Mouse (Mus musculus) right cerebral cortex, postnatal 14 days (tissue): ENCODE measurements around the gene Iqcj.
A peak's percentile ranks its signal among the peaks of the same experiment; 100 is the strongest.

ENCODE experiments used
- DNase-seq: peaks from one replicate; pipeline ENCODE4 v3.0.0; 2022

Iqcj gene

DNA sequence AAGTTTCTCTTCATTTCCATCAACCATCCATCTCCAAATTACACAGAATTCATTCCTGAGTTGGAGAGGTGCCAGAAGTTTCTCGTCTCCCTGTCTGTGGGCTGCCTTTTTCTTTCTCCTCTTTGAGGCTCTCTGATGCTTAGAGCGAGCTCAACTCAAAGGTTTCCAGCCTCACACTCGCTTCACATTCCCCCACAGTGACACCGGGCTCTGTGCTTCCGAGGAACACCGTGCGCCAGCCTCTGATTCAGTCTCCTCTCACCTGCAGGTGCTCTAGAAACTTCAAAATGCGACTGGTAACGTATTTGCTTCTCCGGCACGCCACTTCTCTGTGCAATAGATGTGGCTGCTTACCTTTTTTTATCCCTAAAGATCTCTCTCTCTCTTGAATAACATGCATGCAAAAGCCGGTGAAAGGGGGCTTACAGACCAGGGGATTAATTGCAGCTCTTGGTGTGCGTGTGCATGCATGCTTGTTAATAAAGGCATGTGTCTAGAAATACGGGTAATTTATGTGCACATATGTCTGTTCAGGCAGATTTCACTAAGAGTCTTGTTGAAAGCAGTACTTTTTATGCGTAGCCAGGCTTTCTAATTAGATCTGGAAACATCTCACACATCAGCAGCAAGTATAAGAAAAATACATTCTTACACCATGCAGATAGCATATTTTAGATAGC is at the start of gene Iqcj, which contains the start of gene Iqschfp:
Gene Iqcj, plus strand, starts transcription at position 195 of the 680 bp plus-strand sequence.
Gene Iqschfp, plus strand, starts transcription at position 207 of the 680 bp plus-strand sequence.
- peak; percentile 16 for DNase-seq

- no peak for DNase-seq
Observed at GRCm38 (mm10) chr3:67852397-67852796, 39.6 kb upstream of the Iqcj start.

DNA sequence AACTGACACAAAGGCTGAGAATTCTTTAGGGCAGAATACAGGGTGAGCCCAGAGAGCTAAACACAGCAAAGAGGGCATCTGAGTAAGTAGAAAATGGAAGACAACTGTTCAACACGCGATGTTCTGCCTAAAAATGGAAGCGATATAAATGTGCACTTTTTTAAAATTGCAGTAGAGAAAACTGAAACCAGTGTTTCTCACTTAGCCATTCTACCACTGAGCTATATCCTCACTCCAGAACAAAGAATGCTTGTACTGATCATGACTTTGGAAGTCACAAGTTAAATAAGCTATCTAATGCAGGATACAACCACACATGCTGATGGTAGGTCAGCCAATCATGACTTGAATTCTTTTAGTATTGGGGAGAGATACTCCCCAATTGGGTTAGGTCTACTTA is 30.5 kb upstream of the Iqcj start:
- DNase-seq, result no peak

GRCm38 (mm10) chr3:67867420-67868065 is 24.5 kb upstream of the Iqcj start:
- no peak for DNase-seq

- DNase-seq, result no peak
Observed at GRCm38 (mm10) chr3:67869424-67869823, 22.6 kb upstream of the Iqcj start.

- no peak for DNase-seq
Observed at GRCm38 (mm10) chr3:67877253-67877652, 14.8 kb upstream of the Iqcj start.

DNA sequence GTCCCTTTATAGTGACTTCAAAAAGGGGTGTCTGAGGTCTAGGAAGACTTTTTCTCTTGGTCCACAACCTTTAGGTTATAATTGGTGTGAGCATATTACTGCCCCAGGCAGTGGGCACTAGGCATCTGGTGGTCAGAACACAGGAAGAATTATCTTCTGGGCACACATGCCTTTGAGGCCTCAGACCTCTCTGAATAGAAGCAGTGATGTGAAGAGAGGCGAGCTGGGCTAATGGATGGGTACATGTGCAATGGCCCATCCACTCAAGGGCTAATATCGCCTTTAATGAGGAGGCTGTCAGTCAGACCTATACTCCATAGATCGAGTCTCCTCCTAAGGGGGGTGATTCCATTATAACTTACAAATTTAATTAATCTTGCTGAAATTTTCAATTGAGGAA is 7.7 kb upstream of the Iqcj start:
- no peak for DNase-seq

- no peak for DNase-seq
Observed at GRCm38 (mm10) chr3:67886176-67886575, 5.8 kb upstream of the Iqcj start.

DNA sequence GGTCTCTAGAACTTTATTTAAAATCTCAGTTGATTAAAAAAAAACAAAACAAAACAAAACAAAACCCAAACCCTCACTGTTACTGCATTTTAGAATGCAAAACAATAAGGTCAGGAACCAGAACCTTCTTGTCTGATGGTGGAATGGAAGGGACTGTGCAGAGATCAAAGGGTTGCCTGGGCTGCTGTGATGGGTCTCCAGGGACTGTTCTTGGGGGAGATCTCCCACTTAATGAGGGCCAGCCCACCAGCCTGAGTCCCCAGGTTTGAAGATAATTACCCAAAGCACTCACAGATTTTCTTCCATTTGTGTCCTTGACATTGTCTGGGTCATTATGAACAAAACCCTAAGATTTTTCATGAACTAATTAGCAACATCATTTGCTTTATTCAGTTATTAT is 4.8 kb upstream of the Iqcj start:
- no peak for DNase-seq

GRCm38 (mm10) chr3:67892768-67893167 is 748 bp downstream of the Iqcj start:
- no peak for DNase-seq

GRCm38 (mm10) chr3:67902517-67902916 is 10.5 kb downstream of the Iqcj start:
- no peak for DNase-seq

GRCm38 (mm10) chr3:67908586-67908985 is 16.6 kb downstream of the Iqcj start:
- no peak for DNase-seq

GRCm38 (mm10) chr3:67918098-67918497 is 26.1 kb downstream of the Iqcj start:
- no peak for DNase-seq

DNA sequence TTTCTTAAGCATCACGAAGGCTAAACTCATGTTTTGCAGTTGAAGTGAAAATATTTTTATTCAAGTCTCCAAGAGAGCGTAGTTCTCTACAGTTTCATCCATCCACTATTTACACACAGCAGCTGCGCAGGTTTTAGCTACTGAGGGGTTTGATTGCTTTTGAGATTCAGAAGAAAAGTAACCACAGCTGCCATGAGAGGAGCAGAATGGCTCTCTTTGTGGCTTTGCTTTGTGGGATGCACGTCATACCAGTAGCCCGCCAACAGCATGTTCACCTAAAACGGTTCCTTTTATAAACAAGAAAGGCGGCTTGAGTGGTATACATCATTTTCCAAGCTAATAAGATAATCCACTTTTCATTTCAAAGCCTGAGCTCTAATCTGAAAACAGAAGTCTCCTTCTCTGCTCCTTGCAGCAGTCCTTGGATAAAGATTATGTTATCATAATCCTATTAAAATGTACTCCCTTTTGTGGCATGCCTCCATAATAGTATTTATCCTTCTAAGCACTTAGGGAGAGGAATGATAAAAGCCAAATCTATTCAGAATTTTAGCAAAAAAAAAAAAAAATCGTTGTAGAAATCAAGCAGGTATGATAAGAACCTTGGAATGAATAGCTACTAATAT is 26.7 kb downstream of the Iqcj start:
- no peak for DNase-seq

DNA sequence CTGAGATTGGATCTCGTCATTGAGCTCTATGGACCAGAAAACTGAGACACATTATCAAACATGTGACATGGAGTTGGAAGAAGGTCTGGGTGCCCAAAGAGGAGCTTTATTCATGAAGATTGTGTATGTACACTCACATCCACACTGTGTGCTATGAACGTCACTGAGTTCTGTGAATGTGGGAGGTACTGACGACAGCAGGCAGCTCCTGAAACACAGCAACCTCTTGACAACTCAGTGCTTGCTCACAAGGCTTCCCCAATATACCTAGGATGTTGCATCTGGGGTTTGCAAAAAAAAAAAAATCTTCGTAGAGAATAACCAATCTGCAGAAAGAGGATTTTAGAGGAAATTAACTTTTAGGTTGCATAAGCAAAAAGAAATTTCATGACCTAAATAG is 31.1 kb downstream of the Iqcj start:
- DNase-seq, result no peak

DNA sequence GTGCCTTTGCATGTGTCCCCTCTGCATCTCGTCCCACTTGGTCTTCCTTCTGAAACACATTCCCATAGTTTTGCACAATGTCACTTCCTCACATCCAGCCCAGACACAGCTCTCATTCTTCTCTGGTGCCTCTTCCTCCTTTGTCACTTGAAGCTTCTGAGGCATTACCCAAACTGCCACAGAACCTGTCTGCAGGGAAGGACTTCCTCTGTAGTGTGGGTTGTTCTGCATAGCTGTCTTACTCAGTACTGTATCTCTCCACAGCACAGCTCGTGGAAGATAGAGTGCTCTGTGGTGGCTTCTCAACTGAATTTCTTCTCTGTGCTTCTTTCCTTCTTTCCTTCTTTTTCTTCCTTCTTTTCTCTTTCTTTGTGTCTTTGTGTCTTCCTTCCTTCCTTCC is 33.4 kb downstream of the Iqcj start:
- DNase-seq, result no peak

- DNase-seq, result no peak
Observed at GRCm38 (mm10) chr3:67930424-67931133, 38.6 kb downstream of the Iqcj start.

DNA sequence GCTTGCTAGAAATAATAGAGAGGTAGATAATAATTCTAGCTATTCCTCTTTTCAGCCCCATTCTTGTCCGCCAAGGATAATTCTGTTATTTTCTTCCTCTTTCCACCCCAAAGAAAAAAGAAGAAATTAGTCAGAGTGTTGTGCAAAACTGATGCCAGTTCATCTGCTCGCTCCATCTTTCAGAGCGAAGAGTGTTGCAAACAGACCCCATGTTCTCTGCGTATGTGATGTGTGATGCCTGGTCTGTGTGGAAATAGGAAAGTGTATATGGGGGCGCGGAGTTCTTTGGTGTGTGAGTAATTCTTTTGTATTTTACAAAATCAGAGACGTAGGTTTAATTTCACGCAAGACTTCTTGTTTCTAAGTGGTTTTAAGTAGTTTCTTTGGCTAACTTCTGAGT is 39.2 kb downstream of the Iqcj start:
- DNase-seq, result no peak

GRCm38 (mm10) chr3:67931914-67932313 is 39.9 kb downstream of the Iqcj start:
- DNase-seq, result no peak

DNA sequence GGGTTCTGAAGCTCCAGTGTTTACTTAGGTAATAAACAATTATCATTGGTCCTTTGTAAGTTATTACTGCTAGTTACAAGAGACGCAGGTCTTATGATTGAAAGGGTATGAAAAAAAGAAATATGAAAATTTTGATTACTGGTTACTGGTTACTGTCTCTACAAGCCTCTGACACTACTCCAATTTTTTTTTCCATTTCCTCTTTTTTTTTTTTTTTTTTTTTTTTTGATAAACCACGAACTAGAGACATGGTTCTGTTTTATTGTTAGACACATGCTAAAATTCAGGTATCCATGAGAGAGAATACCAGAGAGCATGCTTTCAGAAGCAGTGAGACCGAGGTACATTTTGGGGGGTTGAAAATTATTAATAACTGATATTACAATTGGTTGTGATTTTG is 43.8 kb downstream of the Iqcj start:
- DNase-seq, result no peak

DNA sequence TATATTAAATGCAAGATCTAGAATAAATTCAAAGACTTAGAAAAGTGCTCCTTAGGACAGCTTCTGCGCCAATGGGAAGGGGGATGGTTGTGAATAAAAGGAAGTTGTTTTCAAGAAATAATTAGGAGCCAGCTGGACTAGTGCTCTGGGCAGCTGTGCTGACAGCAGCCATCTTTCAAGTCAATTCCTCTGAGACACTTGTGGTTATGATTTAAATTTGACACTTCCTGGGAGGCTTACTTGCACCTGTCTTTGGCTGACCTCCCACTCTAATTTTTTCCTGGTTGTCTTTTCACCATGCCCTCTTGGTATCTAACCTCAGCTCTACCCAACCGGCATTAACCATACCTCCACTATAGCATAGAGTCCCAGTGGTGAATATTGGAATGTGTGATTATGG is 55.0 kb downstream of the Iqcj start:
- no peak for DNase-seq

- DNase-seq, result no peak
Observed at GRCm38 (mm10) chr3:67952517-67952940, 60.5 kb downstream of the Iqcj start.

- peak; percentile 65 for DNase-seq
Observed at GRCm38 (mm10) chr3:67954459-67955065, 62.5 kb downstream of the Iqcj start.
